Mouse (Mus musculus) A20 (cell line): ENCODE results near the gene Prkar1a.

ENCODE experiments used
- DNase-seq: peaks from one replicate; pipeline ENCODE4 v3.0.0-alpha.2; 2011; ENCODE audit warnings: low read depth, low spot score

Prkar1a gene

DNA sequence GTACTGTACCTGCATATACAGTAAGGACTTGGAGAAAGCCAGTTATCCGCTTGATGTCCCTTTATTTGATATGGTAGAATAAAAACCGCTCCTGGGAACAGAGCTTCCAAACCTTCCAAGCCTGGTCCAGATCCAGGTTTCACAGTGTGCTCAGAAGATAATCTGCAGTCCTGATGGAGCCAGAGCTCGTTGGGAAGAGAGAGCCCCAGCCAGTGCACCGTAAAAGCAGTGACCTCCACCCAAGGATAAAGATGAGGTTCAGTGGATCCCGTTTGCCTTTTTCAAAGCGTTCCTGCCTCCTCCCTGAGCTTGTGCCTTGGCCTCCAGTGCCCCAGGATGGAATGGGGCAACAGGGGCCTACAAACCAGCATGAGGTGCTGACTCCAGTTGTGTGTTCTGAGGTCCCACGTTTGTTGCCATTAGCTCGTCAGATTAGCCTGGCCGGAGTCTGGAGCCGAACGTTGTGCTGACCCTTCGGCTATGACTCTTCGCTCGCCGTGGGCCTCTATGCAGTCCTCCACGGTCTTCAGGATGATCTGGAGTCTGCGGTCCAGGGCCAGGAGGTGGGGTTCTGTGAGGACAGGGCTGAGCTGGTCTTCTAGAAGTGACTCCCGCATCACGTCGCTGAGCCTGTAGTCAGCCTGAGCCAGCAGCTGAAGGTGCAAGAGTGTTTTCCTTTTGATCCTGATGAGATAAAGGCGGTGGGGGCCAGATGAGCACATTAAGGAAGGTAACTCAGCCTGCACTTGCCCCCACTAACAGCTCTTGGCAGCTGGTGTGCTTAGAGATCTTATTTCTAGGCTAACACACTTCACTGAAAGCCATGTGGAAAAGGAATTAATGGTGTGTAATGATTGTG is 23.9 kb downstream of the Prkar1a start:
- DNase-seq = no peak

DNA sequence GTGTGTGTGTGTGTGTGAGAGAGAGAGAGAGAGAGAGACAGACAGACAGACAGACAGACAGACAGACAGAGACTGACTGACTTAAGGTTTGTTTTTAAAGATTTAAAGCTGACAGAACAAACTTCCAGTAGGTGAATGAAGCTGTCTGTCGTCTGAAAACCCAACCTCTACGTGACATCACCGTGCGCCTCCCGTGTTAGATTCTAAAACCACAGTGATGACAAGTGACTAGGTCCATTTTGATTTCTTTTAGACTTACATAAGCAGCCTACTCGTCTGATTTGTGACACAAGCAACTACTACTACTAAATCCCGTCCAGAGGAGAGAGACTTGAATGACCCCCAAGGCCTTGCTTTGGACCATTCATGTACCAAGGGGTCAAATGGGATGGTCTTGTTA is 24.5 kb downstream of the Prkar1a start:
- no peak for DNase-seq

DNA sequence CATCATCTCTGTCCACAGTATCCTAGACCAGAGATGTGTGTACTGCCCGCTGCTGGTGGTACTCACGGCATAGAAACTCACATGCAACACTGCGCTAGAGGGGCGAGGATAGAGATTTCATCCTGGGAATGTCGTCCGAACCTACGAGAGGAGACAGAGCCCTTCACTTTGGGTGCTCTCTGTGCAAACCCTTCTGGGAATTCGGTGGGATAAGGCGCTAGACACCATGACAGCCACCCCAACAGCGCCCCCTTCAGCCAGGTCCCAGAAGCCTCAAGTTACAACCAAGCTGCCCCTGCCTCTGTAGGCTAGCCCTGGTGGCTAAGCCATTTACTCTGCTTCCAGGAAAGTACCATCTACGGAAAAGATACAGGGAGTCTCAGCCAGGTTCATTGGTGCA is 25.3 kb downstream of the Prkar1a start:
- no peak for DNase-seq

DNA sequence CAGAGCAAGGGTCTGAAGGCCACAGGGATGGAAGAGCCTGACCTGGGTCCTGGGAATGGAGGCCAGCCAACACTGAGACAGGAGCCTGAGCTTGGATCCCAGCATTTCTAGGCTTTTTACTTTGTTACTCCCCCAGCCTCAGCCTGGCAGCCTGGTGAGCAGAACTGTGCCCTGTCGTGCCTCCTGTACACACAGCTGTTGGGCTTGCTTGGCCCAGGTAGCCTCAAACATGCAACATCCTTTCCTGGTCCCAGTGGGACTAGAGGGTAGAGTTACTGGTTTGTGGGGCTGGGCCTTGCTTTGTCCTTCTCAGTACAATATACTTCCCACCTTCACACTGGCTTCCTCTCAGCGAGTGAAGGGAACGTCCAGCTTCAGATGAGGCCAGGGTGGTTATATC is 26.0 kb downstream of the Prkar1a start:
- DNase-seq = no peak

DNA sequence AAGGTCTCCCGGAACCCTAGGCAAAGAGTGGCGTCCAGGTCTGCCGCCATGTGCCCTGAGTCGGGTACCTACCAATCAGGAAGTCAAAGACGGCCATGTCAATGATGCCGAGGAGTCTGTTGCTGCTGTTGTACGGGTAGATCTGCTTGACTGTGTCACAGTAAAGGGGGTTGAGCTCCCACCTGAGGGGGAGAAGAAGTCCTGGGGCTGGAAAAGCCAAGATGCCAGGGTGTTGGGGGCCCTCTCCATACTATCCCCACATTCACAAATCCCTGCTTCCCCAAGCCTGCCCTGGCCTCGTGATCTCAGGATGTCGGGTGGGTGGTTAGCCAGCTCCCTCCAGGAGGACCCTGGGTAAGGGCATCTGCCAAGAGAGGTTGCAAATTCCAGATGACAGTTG is 26.6 kb downstream of the Prkar1a start:
- no peak for DNase-seq

DNA sequence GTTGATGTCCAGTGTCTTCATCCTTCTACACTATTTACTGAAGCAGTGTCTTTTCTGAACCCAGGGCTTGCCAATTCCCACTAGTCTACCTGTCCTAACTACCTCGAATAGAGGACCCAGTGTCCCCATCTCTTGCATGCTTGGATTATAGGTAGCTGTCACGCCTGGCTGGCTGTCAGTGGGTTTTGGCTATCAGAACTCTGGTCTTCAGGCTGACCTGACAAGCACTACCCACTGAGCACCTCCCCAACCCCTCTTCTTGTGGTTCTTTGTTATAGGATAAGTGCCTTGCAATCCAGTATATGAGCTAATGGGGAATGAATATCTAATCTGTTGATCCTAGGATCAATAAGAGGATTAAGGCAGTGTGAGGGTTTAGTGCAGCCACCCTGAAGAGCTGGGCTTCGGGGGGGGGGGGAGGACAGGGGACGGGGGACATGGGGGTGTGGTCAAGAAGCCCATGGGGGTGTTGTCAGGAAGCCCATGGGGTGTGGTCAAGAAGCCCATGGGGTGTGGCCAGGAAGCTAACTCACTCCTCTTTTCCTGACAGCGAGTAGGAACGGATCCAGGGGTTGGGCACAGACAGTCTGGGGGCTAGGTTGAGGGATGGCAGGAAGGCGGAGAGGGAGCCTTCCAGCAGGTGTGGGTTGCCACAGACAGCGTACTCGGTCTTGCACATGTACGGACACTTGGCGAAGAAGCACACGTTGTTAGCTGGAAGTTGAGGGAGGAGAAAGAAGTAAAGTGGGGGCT is 27.6 kb downstream of the Prkar1a start:
- no peak for DNase-seq

DNA sequence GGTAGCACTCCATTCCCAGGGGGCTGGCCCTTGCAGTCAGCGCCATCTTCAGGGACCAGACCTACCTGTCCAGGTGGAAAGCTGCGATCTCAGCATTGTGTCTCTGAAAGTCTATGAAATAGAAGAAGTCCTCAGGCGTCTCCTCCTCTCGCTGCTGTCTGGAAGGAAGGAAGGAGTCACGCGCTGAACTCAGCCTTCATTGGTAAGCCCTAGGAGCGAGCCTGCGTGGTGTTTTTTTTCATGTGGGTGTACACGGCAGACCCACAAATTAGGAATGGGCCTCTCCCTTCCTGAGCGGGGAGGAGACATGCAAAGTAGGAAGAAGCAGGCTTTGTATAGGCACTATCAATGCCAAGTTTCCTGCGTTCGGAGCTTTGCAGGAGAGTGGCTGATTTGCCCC is 29.1 kb downstream of the Prkar1a start:
- DNase-seq = no peak

DNA sequence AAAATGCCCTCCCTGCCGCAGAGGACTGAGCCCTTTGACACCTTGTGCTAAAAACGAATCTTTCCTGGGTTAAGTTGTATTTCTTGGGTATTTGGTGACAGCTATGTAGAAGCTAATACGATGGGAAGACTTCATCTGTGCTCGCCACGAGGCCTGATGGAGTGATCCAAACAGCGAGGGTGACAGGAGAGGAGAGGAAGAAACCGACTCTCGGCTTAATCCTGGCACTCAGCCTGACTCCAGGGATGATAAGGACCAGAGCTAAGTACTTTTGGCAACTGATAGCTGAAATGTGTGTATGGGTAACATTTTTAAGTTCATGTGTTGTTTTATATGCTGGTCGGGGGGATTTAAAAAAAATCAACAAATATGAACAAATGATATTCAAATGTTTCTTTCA is 31.7 kb downstream of the Prkar1a start:
- no peak for DNase-seq

DNA sequence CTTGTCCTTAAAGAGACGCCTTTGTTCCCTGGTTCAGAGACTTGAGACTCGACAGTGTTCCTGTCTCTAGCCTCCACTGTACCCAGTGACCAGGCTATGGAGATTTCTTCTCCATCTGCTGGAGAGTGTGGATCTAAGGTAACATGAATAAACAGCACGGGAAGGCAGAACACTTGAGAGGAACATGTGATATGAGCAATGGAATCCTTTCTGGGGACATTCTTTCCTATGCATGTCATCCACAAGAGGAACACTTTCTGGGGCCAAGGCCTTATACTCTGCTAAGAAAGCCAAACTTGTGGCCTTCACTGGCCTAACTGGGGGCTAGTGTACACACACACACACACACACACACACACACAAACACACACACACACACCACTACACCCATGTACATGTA is 32.4 kb downstream of the Prkar1a start:
- no peak for DNase-seq

DNA sequence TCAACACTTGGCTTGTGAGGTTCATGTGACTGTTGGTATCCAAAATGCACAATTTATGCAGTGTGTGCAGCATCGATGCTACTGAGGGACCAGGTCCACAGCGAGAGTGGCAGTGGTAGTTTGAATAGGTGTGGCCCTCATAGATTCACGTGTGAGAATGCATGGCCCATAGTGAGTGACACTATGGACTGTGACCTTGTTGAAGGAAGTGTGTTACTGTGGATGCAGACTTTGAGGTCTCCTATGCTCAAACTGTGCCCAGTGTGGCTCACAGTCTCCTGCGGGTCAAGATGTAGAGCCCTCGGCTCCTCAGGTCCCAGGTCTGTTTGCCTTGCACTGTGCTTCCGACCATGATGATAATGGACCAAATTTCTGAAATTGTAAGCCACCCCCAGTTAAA is 33.0 kb downstream of the Prkar1a start:
- DNase-seq = no peak

DNA sequence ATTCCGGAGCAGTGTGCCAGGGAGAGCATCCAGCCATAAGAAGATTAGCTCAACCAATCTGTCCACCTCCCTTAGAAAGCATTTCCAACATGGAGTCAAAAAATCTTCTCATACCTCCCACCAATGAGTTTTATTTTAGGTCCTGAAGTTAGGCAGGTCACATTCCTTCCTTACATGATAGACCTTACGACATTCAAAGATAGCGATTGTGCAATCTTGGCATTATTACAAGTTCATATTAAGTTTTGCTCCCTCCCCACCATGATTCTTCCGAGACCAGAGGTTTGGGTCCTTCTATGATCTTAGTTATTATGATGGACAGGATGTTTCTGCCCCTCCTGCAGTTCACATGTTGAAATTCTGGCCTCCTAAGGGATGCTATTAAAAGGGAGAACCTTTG is 40.3 kb downstream of the Prkar1a start:
- DNase-seq = no peak

DNA sequence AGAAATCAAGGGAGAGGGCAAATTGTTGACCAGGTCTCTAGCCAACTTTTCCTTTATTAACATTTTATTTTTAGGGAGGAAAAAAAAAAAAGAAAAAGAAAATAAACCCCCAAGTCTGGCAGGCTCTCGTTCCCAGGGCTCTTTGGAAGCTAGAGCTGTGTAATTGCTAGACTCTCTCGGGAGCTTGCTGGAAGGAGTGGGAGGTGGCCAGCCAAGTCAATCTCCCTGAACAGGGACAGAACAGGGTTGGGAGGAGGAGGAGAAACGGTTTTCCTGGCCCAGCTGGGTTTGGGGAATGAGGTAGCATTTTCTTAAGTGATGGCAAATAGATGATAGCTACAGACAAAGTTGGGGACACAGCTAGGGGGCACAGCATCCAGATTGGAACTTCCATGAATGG is 43.5 kb downstream of the Prkar1a start:
- no peak for DNase-seq

DNA sequence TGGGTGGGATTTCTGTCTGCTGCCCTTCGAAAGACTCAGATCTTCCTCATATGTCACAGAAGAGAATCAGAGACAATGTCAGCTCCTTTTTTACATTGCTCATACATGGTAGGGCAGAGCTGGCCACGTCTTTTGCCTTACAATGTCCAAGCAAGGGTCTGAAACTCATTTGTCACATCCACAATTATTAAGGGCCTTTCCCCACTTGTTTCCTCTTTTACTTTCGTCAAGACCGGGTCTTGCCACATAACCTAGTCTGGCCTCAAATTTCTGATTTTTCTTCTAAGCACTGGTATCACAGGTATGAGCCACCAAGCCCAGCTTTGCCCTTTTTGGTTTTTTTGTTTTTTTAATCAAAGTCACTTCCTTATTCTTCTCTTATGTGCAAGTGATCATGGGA is 47.3 kb downstream of the Prkar1a start:
- DNase-seq = peak; percentile 38

DNA sequence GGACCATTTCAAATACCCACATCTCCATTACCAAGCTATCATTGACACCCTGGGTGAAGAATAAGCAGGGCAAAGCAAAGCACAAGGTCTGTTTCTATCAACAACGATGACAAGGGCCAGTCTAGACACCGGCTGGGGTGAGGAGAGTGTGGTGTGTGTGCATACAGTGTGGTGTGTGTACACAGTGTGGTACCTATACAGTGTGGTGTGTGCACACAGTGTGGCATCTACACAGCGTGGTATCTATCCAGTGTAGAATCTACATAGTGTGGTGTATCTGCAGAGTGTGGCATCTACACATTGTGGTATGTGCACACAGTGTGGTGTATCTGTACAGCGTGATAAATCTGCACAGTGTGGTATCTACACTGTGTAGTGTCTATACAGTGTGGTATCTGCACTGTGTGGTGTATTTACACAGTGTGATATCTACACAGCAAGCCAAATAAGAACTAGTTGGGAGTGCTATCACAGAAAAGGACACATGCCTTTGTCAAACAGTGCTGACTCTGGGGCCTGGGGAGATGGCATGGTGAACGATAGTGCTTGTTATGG is 48.0 kb downstream of the Prkar1a start:
- no peak for DNase-seq

DNA sequence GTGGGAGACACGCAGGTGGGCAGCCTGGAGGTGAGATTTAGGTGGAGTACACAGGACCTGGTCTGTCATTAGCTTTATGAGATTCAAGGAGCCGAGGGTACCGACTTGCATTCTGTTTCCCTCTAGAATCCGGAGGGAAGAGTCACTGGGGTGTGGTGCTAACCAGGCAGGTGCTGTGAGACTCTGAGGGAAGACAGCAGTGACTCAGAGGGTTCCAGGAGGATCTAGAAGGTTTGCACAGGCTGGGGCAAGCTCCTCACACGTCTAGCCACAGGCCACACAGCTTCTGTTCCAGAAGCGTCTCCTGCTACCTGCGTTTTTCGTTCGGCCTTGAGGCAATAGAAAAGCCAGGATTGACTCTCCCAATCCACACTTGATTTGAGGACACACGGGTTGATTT is 49.5 kb downstream of the Prkar1a start:
- no peak for DNase-seq

DNA sequence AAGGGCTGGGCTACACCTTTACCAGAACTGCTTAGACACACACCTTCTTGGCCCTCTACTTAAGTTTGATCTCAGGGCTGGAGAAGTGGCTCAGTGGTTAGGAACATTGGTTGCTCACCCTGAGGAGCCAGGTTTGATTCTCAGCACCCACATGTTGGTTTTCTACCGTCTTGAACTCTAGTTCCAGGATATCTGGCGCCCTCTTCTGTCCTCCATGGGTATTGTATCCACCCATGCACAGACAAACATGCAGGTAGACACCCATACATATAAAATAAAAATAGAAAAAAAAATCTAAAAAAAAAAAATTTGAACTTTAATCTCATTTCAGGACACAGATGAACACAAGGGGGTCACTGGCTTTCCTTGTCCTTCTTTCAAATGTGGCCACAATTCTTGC is 50.6 kb downstream of the Prkar1a start:
- DNase-seq = peak; percentile 3

DNA sequence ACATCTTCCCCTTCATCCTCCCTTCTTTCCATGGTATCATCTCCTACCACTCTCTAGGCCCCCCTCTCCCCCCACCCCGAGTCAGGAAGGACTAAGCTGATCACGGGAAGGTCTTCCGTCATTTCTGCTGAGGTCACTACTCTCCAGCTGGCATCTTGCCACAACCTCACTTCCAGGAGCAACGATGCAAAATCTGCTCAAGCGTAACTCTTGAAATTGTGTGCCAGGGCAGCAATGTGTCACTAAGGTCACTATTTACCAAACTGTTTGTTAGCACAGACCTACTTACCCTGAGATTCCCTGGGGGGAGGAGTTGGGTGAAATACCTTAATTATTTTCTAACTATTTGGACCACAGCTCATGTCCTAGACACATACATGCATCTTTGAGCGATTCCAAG is 51.6 kb downstream of the Prkar1a start:
- DNase-seq = no peak

DNA sequence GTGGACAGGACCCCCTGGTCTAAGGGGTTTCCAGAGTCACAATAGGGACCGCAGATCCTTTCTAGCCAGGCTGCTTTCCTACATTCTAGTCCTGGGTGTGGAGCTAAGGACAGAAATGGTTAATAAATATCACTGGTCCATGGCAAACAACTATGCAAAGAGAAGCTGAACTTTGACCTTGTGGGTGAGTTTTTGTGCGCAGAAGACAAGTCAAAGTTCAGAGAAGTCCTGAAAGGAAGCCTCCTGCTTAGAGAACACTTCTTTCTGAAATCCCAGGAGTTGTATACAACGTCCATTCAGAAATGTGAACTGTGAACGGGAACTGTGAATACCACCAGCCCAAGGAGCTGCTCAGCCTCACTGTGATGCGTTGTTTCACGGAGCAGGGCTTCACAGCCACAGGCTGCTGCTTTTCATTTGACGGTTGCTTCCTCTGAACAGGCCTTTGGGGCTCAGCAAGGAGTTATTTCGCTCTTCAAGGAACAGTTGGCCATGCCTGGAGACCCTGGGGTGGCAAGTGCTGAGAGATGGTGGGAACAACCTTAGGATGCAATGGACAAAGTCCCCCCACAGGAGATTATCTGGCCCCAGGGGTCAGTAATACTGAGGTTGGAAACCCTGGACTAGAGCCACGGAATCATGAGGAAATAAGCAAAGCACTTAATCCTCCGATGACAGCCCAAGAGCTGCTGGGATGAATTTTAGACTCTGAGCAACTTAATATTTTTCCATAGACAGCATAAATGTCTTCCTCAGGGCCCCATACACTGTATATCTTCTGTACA is 53.0 kb downstream of the Prkar1a start:
- no peak for DNase-seq

DNA sequence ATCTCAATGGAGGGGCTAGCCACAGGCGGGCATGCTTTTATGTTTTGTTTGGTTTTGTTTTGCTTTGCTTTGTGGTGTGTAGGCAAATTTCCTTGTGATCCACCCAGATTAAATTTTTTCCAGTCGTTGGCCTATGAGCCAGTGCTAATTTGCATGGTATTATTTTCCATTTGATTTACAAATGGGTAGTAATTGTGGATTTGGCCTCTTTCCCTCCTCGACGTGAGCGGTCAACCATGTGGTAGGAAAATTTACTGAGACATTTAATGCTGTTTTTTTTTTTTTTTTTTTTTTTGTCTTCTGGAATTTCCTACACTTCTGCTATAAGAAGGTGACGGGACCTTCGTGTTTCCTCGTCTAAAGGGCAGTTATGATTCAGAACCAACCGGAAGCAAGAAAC is 54.6 kb downstream of the Prkar1a start:
- no peak for DNase-seq

DNA sequence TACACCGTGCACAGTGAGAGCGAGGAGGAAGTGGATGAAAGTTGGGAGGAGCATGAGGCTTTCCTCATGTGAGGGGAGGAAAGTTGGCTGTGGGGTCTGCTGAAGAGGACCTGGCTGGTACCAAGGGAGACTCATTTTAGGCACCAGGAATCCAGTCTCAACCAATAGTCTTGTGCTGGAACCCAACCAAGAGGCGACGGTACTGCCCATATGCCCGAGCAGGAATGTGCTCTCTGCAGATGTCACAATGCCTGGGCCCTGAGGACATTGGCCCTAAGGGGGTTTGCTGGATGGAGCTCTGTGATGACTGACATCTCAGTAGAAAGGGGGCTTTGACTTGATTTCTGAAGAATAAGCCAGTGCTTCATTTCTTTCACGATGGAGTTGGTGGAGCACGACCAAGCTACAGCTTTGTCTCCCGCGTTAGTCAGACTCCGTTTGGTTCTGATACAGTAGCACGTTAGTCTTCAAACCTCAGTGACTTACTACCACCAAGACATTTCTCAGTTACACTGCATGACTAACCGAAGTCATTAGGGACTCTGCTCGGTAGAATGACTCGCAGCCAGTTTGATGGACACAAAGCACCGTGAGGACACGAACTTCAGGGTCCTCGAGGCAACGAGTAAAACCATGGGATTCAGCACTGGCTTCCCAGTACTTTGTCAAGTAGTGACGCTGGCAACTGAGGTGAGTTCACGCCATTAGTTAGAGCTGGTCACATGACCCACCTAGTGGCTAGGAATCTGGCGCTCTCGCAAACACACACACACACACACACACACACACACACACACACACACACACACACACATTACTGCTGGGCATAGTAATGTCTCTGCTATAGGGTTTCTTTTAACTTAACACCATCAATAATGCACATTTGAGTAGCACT is 55.4 kb downstream of the Prkar1a start:
- DNase-seq = no peak
